Mouse (Mus musculus): ENCODE measurements around the gene E030018B13Rik.

DNA sequence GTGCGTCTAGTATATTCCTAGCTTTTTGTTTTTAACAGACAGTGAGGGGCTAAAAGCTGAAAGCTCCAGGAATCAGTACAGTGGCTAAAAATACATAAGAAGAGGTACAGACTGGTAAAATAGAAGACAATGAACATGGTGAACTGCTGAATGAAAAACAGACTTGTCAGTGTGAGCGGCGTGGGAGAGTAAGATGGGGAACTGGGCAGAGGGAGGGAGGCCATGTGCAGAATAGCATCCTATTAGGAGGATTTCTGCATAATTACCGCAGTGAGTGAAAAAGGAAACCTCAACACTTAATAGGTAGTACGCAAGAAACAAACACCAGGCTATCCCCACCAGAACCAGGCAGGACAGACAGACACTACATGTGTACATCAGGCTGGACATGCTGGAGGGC, 23.5 kb upstream of the E030018B13Rik start:
- no peak for TF ChIP-seq CTCF (IDR thresholded peaks at IDR 0.05; ENCODE audit: low read depth)
- TF ChIP-seq EP300 (IDR thresholded peaks at IDR 0.05; ENCODE audit: low read depth): no peak

All from liver, embryonic 14.5 days (tissue).